Mouse (Mus musculus): ENCODE data around the gene Eid2b. TPM values are rescaled to one million over a fixed set of nuclear protein-coding genes. Genes with fewer than 3 reads are reported as not detected.
A peak's percentile ranks its signal among the peaks of the same experiment; 100 is the strongest.

Eid2b gene
- polyA plus RNA-seq, 1 experiment = 9.0 TPM

DNA sequence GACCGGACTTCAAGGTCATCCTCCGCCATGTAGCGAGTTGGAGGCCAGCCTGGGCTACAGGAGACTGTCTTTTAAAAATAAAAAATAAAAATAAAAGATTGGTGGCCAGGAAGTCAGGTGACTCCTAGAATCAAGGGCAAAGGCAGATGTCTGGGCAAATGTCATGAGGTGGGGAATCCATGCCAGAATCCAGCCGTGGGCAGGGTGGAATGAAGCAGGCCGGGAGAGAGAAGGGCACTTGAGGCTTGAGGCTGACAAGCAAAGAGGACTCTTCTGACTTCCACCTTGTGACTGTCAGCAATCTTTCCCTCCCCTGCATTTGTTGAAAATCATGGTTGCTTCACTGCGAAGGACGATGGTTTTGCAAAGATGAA lies 727 bp downstream of the Eid2b start:
- Histone ChIP-seq H3K27ac (replicated peaks; ENCODE audit: low read depth, low read length) (no peak overlapping the region), H3K4me3 (ENCODE audit: insufficient read depth, low read depth, low read length) (peak overlapping the region; percentile 67), H3K4me1 (ENCODE audit: control insufficient read depth, insufficient read depth, insufficient read length, low read length) (no peaks in the 10 kb centered on the region)

- Histone ChIP-seq H3K27ac (replicated peaks; ENCODE audit: low read depth, low read length) (no peak overlapping the region), H3K4me1 (ENCODE audit: control insufficient read depth, insufficient read depth, insufficient read length, low read length) (no peaks in the 10 kb centered on the region), H3K4me3 (ENCODE audit: insufficient read depth, low read depth, low read length) (no peak overlapping the region)
Observed at GRCm38 (mm10) chr7:28280630-28281029, 3.1 kb downstream of the Eid2b start.

- Histone ChIP-seq H3K27ac (replicated peaks; ENCODE audit: low read depth, low read length) (no peak overlapping the region), H3K4me3 (ENCODE audit: insufficient read depth, low read depth, low read length) (no peak overlapping the region), H3K4me1 (ENCODE audit: control insufficient read depth, insufficient read depth, insufficient read length, low read length) (no peaks in the 10 kb centered on the region)
Observed at GRCm38 (mm10) chr7:28290165-28290564, 12.6 kb downstream of the Eid2b start.

DNA sequence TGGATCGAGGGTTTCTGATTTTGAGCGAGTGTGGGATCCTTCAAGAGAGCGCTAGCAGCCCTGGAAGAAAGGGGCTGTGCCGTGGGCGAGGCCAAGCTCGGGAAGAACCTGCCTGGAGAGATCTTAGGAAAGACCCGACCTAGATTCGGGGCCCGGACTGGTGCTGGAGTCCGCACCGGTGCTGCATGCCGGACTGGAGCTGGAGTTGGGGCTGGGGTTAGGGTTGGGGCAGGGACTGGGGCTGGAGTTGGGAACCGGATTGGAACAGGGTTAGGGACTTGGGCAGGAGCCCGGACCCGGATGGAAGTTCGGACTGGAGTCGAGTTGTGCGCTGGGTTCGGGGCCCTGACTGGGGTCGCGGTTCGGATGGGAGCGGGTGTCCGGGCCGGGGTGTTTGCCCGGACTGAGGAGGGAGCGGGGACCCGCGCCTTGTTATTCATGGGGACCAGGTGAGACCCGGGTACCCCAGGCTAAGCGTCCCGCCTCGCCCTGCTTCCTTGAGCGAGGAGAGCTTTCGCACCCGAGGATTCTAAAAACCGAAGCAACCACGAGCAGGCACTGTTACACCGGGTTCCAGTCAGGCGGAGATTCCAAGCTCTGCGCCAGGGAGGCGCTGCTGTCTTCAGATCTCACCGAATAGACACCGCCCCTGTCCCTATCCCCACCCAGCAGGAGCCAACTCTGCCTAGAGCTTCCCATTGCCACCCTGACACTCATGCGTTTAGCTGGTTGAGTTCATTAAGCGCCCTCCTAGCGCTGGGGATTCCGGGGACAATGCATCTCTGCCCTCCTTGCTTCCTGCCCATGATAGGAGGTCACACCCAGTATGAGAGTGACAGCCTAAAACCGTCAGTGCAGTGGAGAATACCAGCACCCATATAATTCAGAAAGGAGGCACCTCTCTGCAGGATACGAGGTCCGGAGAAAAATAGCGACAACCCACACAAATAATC lies 13.4 kb downstream of the Eid2b start, which contains the start of gene Selenov:
Gene Selenov, minus strand, starts transcription at position 549 of the 953 bp plus-strand sequence.
- no peaks in the 10 kb centered on the region for H3K4me1 ChIP-seq (ENCODE audit: control insufficient read depth, insufficient read depth, insufficient read length, low read length)
- 0 out of 2 replicates have a peak within 1 kb of the TSS, but pooled peaks have one; percentile 8 for H3K4me3 ChIP-seq (ENCODE audit: insufficient read depth, low read depth, low read length)
- H3K27ac ChIP-seq (replicated peaks; ENCODE audit: low read depth, low read length) = no peak within 1 kb of the TSS

- Histone ChIP-seq H3K4me1 (ENCODE audit: control insufficient read depth, insufficient read depth, insufficient read length, low read length) (no peaks in the 10 kb centered on the region), H3K4me3 (ENCODE audit: insufficient read depth, low read depth, low read length) (peak overlapping the region; percentile 40), H3K27ac (replicated peaks; ENCODE audit: low read depth, low read length) (no peak overlapping the region)
Observed at GRCm38 (mm10) chr7:28294481-28294880, 16.9 kb downstream of the Eid2b start.

DNA sequence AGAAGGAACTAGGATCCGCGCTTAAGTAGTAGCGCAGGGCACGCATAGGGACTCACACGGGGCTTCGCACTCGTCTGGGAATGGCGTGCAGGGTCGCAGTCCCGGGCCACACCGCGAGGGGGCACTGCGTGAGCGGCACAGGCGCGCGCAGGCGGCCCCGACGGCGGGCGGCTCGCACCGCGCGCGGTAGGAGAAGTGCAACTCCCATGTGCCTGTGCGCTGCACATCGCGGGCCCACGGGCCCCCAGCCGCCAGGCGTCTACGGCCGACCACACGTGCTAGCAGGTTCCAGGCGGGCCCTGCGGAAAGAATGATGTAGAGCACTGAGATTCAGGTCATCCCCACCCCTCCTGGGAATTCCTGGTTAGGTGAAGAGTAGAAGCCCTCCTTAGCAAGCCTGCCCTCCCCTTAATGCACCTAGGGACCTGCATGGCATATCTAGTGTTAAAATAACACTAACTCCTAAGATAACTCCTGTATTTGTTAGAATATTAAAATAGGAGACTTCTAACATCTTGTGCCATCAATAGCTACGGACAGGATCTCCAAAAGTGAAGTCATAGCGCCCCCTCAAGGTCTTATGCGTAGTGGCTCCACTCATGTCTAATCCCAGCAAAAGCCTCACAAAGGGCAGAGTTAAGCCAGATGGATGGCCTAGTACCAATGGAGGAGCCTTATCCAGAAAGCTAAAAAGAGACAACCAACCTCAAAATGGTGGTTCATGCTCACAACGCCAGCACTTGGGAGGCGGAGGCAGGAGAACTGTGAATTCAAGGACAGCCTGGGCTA lies 21.5 kb downstream of the Eid2b start:
- Histone ChIP-seq H3K27ac (replicated peaks; ENCODE audit: low read depth, low read length) (no peak overlapping the region), H3K4me3 (ENCODE audit: insufficient read depth, low read depth, low read length) (no peak overlapping the region), H3K4me1 (ENCODE audit: control insufficient read depth, insufficient read depth, insufficient read length, low read length) (no peaks in the 10 kb centered on the region)

DNA sequence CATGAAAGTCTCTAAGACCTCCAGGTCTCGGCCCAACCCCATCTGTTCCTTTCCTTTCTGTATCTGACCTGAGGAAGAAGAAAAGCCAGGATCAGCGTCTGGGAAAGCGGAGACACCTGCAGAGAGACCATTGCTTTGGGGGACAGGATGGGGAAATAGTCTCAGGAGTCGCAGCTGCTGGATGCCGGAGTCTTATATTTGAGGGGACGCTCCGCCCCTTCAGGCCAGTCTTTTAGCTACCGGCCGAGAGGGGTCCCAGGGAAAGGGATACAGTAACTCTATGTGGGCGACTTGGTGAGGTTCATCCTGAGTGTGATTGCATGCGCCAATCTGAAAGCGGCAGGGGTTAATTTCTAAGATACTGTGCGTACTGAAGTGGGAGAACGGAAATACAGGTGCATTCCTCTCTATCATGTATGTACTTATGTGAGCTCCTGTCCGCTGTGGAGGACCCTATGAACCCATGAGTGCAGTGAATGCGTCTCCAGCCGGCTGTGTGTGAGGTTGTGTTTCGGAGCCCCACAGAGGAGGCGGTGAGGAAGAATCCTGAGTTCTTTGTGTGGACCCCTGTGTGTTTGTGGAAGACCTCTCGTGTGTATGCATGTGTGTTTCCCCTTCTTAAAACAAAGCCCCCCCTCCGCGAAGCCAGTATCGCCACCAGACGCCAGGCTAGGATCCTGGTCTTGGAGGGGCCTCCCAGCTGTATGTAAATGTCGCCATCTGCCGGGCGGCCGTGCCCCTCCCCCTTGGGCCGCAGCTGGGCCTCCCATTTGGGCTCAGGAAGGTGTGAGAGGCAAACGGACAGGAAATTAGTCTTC lies 24.3 kb downstream of the Eid2b start, which contains the start of gene Dll3:
Gene Dll3, minus strand, starts transcription at position 623 of the 818 bp plus-strand sequence.
- no peak within 1 kb of the TSS for H3K27ac ChIP-seq (replicated peaks; ENCODE audit: low read depth, low read length)
- H3K4me1 ChIP-seq (ENCODE audit: control insufficient read depth, insufficient read depth, insufficient read length, low read length) = no peaks in the 10 kb centered on the region; the same call in 1 of the 2 replicates
- H3K4me3 ChIP-seq (ENCODE audit: insufficient read depth, low read depth, low read length) = 0 out of 2 replicates have a peak within 1 kb of the TSS, but pooled peaks have one; percentile 16

GRCm38 (mm10) chr7:28305641-28306040 lies 28.1 kb downstream of the Eid2b start:
- Histone ChIP-seq H3K27ac (replicated peaks; ENCODE audit: low read depth, low read length) (no peak overlapping the region), H3K4me1 (ENCODE audit: control insufficient read depth, insufficient read depth, insufficient read length, low read length) (no peaks in the 10 kb centered on the region; the same call in 1 of the 2 replicates), H3K4me3 (ENCODE audit: insufficient read depth, low read depth, low read length) (no peak overlapping the region)

GRCm38 (mm10) chr7:28306216-28306615 lies 28.7 kb downstream of the Eid2b start:
- Histone ChIP-seq H3K4me3 (ENCODE audit: insufficient read depth, low read depth, low read length) (no peak overlapping the region), H3K4me1 (ENCODE audit: control insufficient read depth, insufficient read depth, insufficient read length, low read length) (peaks cover 2% of the 10 kb centered on the region; the same call in 1 of the 2 replicates), H3K27ac (replicated peaks; ENCODE audit: low read depth, low read length) (no peak overlapping the region)

DNA sequence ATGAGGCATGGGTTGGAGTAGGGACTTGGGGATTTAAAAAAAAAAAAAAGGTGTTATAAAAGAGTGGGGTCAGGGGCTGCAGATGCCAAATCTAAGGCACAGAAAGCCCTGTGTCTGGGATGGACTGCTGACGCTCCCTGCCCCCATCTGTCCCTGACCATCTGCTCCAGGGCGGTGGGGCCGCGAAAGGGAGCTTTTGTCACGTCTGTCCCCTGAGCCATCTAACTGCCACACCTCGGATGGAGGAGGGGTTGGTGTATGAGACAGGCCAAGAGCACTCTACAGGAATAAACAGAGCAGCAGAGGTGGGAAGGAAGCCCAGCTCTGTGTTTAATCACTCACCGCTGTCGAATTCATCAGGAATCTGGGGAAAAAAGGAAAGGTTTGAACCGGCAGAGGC lies 32.2 kb downstream of the Eid2b start:
- H3K4me3 ChIP-seq (ENCODE audit: insufficient read depth, low read depth, low read length) = no peak overlapping the region

DNA sequence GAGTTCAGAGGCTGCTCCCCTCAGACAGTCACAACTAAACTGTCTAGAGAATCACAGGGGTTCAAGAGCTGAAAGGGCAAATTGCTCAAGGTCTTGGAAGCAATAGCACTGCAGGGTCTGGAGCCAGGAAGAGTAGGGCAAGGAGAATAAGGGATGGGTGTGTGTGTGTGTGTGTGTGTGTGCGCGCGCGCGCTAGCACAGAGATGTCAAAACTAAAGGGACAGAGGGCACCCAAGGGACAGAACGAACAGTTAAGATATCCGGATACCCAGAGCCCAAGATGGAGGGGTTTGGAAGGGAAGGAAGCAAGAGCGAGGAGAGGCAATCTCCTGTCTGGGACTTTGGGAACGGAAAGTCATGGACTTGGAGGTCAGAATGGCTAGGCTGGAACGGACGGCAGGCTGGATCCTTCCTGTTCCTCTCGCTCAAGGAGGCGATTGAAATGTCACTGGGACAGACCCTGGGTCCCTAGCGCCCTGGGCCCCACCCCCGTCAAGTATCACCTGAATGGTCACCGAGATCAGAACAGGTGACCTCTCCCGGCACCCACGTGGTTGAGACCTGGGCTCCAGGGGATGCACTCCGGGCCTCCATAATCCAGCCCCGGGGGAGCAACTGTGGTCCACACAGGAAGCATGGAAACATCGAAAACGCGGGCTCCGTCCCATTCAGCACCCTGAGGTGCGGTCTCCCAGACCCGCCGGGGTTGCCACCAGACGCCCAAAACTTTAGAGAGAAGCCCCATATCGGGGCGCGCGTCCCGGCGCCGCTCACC lies 33.8 kb downstream of the Eid2b start:
- H3K27ac ChIP-seq (replicated peaks; ENCODE audit: low read depth, low read length) = peak overlapping the region; percentile 62
- peak overlapping the region; percentile 82 for H3K4me3 ChIP-seq (ENCODE audit: insufficient read depth, low read depth, low read length)
- H3K4me1 ChIP-seq (ENCODE audit: control insufficient read depth, insufficient read depth, insufficient read length, low read length) = peaks cover 2% of the 10 kb centered on the region; the same call in 1 of the 2 replicates

More for the DNA sequence above, 32.2 kb downstream of the Eid2b start:
- H3K27ac ChIP-seq (replicated peaks; ENCODE audit: low read depth, low read length) = no peak overlapping the region
- H3K4me1 ChIP-seq (ENCODE audit: control insufficient read depth, insufficient read depth, insufficient read length, low read length) = peaks cover 2% of the 10 kb centered on the region; the same call in 1 of the 2 replicates

- H3K4me1 ChIP-seq (ENCODE audit: control insufficient read depth, insufficient read depth, insufficient read length, low read length) = peaks cover 2% of the 10 kb centered on the region; the same call in 1 of the 2 replicates
- H3K4me3 ChIP-seq (ENCODE audit: insufficient read depth, low read depth, low read length) = peak within 1 kb of the TSS; percentile 82
- peak within 1 kb of the TSS; percentile 62 for H3K27ac ChIP-seq (replicated peaks; ENCODE audit: low read depth, low read length)
Observed at GRCm38 (mm10) chr7:28311926-28312543, 34.5 kb downstream of the Eid2b start, which contains the start of gene Timm50. Timm50 (minus strand) TSS chr7:28312072.

DNA sequence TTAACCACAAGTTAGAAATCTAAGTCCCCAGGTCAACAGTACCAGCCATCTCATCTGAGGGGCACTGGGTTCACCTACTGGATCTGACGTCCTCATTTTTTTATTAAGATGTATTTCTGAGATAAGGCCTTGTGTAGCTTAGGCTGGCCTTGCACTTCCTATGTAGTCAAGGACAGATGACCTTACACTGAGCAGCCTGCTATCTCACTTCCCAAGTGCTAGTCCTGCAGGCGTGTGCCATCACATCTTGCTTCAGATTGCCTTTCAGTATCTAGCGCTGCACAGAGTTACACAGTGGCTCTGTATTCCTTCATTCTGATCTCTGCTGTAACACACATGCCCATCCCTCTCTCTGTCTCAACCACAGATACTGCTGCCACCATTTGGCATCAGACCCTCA lies 40.5 kb downstream of the Eid2b start:
- Histone ChIP-seq H3K4me1 (ENCODE audit: control insufficient read depth, insufficient read depth, insufficient read length, low read length) (no peaks in the 10 kb centered on the region), H3K27ac (replicated peaks; ENCODE audit: low read depth, low read length) (no peak overlapping the region), H3K4me3 (ENCODE audit: insufficient read depth, low read depth, low read length) (no peak overlapping the region)

Data from brown adipose tissue, adult 24 weeks (tissue).